Mouse (Mus musculus) heart, postnatal 0 days (tissue): ENCODE measurements at regions not wholly inside any gene's neighbourhood (a gene's known extent, or its start where the extent isn't known, plus 50 kb on each side); places are given as distances from the start of the nearest gene placed in this dataset.

ENCODE experiments used
- ATAC-seq: fragments of 200-750 bp; cut with Nextera tagmentation; 2 replicates; pipeline ENCODE4 v1.8.0; 2017; ENCODE audit warnings: low read depth, moderate number of reproducible peaks, moderate library complexity; ENCODE audit not compliant: insufficient read depth
- DNase-seq: peaks from one replicate; pipeline ENCODE4 v3.0.0-alpha.2; 2016; ENCODE audit warnings: low spot score
- H3K27ac ChIP-seq: fragments of 300-500 bp; sonication (generic); 2 replicates; pipeline ENCODE4 v1.5.1; 2014; ENCODE audit warnings: low read depth, mild to moderate bottlenecking
- H3K27me3 ChIP-seq: fragments of 300-500 bp; sonication (generic); 2 replicates; pipeline ENCODE4 v1.6.1; 2014; ENCODE audit warnings: low read length, mixed read lengths; ENCODE audit not compliant: control insufficient read depth, insufficient read depth
- H3K36me3 ChIP-seq: fragments of 300-500 bp; sonication (generic); replicated peaks from 2 replicates; pipeline ENCODE4 v1.6.1; 2014; ENCODE audit warnings: low read length, mixed read lengths; ENCODE audit not compliant: control insufficient read depth, insufficient read depth
- H3K4me1 ChIP-seq: fragments of 300-500 bp; sonication (generic); 2 replicates; pipeline ENCODE4 v1.6.1; 2014; ENCODE audit warnings: antibody characterized with exemption; ENCODE audit not compliant: control insufficient read depth, insufficient read depth
- H3K4me2 ChIP-seq: fragments of 300-500 bp; sonication (generic); 2 replicates; pipeline ENCODE4 v1.6.1; 2014; ENCODE audit warnings: low read depth, mild to moderate bottlenecking, low read length, moderate library complexity
- H3K4me3 ChIP-seq: fragments of 300-500 bp; sonication (generic); 2 replicates; pipeline ENCODE4 v1.5.1; 2014; ENCODE audit warnings: low read depth, low read length
- H3K9ac ChIP-seq: fragments of 300-500 bp; sonication (generic); replicated peaks from 2 replicates; pipeline ENCODE4 v1.6.1; 2014; ENCODE audit warnings: low read depth, low read length, mixed read lengths
- H3K9me3 ChIP-seq: fragments of 300-500 bp; sonication (generic); replicated peaks from 2 replicates; pipeline ENCODE4 v1.6.1; 2016; ENCODE audit warnings: low read length; ENCODE audit not compliant: control insufficient read depth
- CTCF ChIP-seq: IDR thresholded peaks from 2 replicates; pipeline ENCODE4 v1.5.1; 2016; ENCODE audit warnings: antibody characterized with exemption, control low read depth, low read depth
- EP300 ChIP-seq: IDR thresholded peaks from 2 replicates; pipeline ENCODE4 v1.6.1; 2016; ENCODE audit warnings: antibody characterized with exemption, low read depth
- WGBS: fragments of 180-500 bp; shearing (Covaris S2); extraction: QIAGEN DNeasy Blood & Tissue Kit; methylation state at CpG from one replicate; pipeline ENCODE4 v1.1.7; 2014; 5-methylcytosine and 5-hydroxymethylcytosine counted together

GRCm38 (mm10) chr13:60291344-60291743 lies 114.2 kb upstream of the Gas1 start:
- no peak for DNase-seq

GRCm38 (mm10) chr13:60296201-60296895 lies 119.2 kb upstream of the Gas1 start:
- Histone ChIP-seq H3K36me3 (no peaks in the 10 kb centered on the region), H3K9me3 (no peaks in the 10 kb centered on the region), H3K4me1 (no peaks in the 10 kb centered on the region; the same call in 1 of the 2 replicates), H3K4me2 (no peak overlapping the region), H3K27me3 (no peaks in the 10 kb centered on the region), H3K9ac (no peak overlapping the region), H3K4me3 (no peak overlapping the region), H3K27ac (no peak overlapping the region)
- no peak for DNase-seq
- ATAC-seq: no peak
- 64% methylated on average over 13 of the region's 13 CpGs for WGBS
- no peak for TF ChIP-seq EP300
- 0 out of 2 replicates have a peak, but pooled peaks have one; percentile 1 for TF ChIP-seq CTCF

More at GRCm38 (mm10) chr13:60291344-60291743, 114.2 kb upstream of the Gas1 start:
- H3K4me1 ChIP-seq: peaks cover 20% of the 10 kb centered on the region
- H3K9ac ChIP-seq: no peak overlapping the region
- H3K36me3 ChIP-seq: no peaks in the 10 kb centered on the region
- no peak overlapping the region for H3K4me2 ChIP-seq
- ATAC-seq: no peak
- no peak overlapping the region for H3K27ac ChIP-seq
- H3K9me3 ChIP-seq: no peaks in the 10 kb centered on the region
- H3K27me3 ChIP-seq: no peaks in the 10 kb centered on the region
- H3K4me3 ChIP-seq: no peak overlapping the region
- TF ChIP-seq EP300: no peak
- no peak for TF ChIP-seq CTCF
- WGBS: 85% methylated on average over 3 of the region's 3 CpGs

DNA sequence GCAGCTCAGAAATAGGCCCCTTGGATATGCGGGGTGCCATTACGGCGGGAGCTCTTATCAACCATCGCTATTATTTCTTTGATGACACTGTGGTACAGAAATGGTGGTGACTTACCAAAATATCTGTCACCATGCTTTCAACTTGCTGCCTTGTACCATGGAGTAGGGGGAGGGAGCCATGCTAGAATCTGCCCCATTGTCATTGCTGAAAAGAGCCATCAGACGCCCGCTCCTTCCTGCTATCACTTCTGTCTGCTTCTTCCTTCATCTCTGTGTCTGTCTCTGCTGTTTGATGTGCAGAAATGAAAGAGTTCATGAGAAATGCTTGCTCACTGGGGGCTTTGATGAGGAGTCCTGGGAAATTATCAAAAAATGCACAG lies 119.7 kb upstream of the Gas1 start:
- H3K9ac ChIP-seq: no peak overlapping the region
- no peak overlapping the region for H3K4me3 ChIP-seq
- no peak for TF ChIP-seq CTCF
- TF ChIP-seq EP300: no peak
- H3K27ac ChIP-seq: no peak overlapping the region
- no peaks in the 10 kb centered on the region for H3K36me3 ChIP-seq
- no peak for ATAC-seq
- H3K4me2 ChIP-seq: no peak overlapping the region
- no peaks in the 10 kb centered on the region; the same call in 1 of the 2 replicates for H3K4me1 ChIP-seq
- H3K9me3 ChIP-seq: no peaks in the 10 kb centered on the region
- WGBS: 87% methylated on average over 6 of the region's 6 CpGs
- no peak for DNase-seq
- H3K27me3 ChIP-seq: no peaks in the 10 kb centered on the region

DNA sequence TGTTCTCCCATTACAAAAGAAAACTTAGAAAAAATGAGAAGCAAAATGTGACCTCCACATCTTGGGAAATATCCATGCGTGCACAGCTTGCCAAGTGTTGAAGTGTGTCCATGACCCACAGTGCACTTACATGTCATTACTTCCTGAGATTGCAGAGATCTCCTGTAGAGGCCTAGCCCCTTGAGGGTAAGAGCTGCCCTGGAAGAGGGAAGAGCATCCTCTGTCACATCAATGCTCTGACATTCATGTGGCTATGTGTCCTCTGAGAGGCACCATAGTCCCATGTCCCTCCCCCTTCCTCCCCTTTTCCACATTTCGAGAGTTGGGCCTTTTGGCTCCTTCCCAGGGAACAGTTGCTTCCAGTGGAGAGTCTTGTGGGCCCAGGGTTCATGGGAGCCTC lies 121.4 kb upstream of the Gas1 start:
- TF ChIP-seq CTCF (no peak), EP300 (no peak)
- no peaks in the 10 kb centered on the region for H3K27me3 ChIP-seq
- ATAC-seq (no peak), DNase-seq (no peak)
- no peaks in the 10 kb centered on the region for H3K36me3 ChIP-seq
- H3K27ac ChIP-seq: peak overlapping the region; percentile 2; the same call in 1 of the 2 replicates
- H3K9ac ChIP-seq: no peak overlapping the region
- H3K9me3 ChIP-seq: no peaks in the 10 kb centered on the region
- H3K4me1 ChIP-seq: no peaks in the 10 kb centered on the region; the same call in 1 of the 2 replicates
- 38% methylated on average over 2 of the region's 2 CpGs for WGBS
- no peak overlapping the region for H3K4me2 ChIP-seq
- no peak overlapping the region for H3K4me3 ChIP-seq

GRCm38 (mm10) chr13:60299076-60299475 lies 121.9 kb upstream of the Gas1 start:
- ATAC-seq: no peak
- H3K4me3 ChIP-seq: no peak overlapping the region

DNA sequence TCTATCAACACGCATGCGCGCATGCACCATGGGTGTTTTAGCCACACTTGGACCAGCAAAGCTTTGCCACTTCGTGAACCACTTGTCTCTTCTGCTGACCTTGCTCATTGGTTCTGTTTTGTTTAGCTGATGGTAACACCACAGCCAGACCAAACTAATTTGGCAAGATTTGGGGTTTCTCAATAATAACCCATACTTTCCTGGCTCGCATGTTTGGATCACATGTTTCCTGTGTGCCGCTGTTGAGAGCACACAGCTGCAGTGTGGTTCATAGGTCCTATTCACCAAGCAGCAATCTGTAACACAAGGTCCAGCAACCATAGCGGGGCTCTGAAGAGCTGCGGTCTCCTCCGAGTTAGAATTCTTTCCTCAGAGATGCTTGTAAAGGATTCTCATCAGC lies 126.4 kb upstream of the Gas1 start:
- H3K9ac ChIP-seq: no peak overlapping the region

More at GRCm38 (mm10) chr13:60299076-60299475, 121.9 kb upstream of the Gas1 start:
- H3K4me1 ChIP-seq: no peaks in the 10 kb centered on the region; the same call in 1 of the 2 replicates
- H3K27ac ChIP-seq: no peak overlapping the region
- no peak for DNase-seq
- no peak for TF ChIP-seq CTCF
- TF ChIP-seq EP300: no peak
- H3K9me3 ChIP-seq: no peaks in the 10 kb centered on the region
- no peaks in the 10 kb centered on the region for H3K36me3 ChIP-seq
- no peak overlapping the region for H3K9ac ChIP-seq
- 68% methylated on average over 5 of the region's 5 CpGs for WGBS
- H3K4me2 ChIP-seq: no peak overlapping the region
- H3K27me3 ChIP-seq: no peaks in the 10 kb centered on the region

More for the DNA sequence above, 126.4 kb upstream of the Gas1 start:
- Histone ChIP-seq H3K27me3 (no peaks in the 10 kb centered on the region), H3K36me3 (no peaks in the 10 kb centered on the region), H3K4me1 (peaks cover 9% of the 10 kb centered on the region), H3K9me3 (no peaks in the 10 kb centered on the region), H3K4me2 (no peak overlapping the region), H3K4me3 (no peak overlapping the region), H3K27ac (no peak overlapping the region)
- no peak for TF ChIP-seq EP300
- TF ChIP-seq CTCF: no peak
- ATAC-seq: no peak
- DNase-seq: no peak
- 89% methylated on average over 9 of the region's 9 CpGs for WGBS
